Mouse (Mus musculus) cerebellum, postnatal 25 days (tissue): ENCODE measurements at regions not wholly inside any gene's neighbourhood (a gene's known extent, or its start where the extent isn't known, plus 50 kb on each side); places are given as distances from the start of the nearest gene placed in this dataset.
A peak's percentile ranks its signal among the peaks of the same experiment; 100 is the strongest.

Source experiments
- DNase-seq, 2 experiments: peaks; one replicate each; pipeline ENCODE4 v3.0.0; 2021; ENCODE audit warnings: mixed read lengths in 2 of 2

DNA sequence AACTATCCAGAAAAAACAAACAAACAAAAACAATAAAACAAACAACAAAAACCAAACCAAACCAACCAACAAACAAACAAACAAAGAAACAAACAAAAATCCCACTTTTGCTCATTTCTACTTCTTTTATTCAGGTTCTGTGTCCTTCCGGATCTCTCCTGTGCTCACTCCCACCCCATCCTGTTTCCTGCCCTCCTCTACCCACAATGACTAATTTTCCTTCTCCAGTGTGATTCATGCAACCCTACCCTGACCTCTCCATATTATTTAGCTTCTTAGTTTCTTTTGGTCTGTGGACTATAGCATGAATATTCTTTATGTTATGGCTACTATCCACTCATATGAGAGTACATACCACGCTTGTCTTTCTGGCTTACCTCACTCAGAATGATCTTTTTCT is 1133.3 kb downstream of the Cdh18 start:
- no peak for DNase-seq

DNA sequence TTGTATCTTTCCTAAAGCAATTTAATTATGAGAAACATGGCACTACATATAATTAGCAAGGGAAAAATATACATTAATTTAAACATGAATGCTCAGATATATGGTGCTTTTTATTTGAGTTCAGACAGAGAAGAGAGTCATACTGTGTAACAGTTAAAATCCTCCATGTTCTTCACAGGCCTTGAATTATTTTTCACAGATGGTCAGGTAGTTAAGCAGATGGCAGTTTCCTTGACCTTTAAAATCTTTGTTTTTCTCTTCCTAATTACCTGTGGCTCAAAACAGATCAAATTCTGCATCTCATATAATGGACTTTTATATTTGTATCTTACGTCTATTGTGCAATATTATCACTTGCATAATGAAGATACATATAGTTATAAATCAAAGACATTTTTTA is 1159.8 kb downstream of the Cdh18 start:
- DNase-seq, result peak in 1 of 2 experiments; percentile 32
